Mouse (Mus musculus): ENCODE measurements around the gene Krt33b.

Krt33b gene

DNA sequence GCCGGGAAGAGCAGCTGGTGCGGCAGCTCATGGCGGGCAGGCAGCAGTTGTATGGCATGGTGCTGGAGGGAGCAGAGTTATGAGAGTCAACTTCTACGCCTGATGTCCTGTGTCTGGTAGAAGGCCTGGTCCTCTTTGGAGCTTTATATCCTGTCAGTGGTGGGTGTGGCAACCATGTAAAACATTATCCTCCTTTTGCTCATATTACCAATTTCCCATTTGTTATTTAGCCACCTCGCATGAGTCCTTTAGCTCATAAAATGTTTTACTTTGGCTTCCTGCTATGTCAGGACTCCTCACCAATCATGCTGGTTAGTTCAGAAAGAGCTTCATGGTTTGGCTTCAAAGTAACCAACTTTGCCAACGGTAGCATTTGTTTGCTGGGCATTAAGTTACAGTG is at the start of gene Krt33b:
Gene Krt33b, minus strand, starts transcription at position 101 of the 400 bp plus-strand sequence.
- no peak for DNase-seq (ENCODE audit: low spot score)

DNA sequence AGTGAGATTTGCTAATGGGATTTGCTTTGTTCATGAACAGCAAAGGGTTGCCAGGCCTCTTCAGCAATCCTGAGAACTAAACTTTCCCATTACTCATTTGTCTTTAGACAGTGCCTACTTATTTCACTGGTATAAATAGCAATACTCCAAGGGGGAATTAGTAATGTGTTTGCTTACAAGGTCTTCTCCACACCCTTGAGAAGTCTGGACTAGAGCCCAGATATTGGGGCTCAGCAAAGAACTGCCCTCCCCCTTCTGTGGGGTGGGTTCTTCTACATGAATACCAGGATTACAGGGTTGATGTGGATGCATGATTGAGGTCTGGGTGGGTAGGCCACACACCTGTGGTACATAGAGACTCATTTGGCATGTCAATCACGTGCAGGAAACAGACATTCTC is 44.2 kb upstream of the Krt33b start:
- no peak for DNase-seq (ENCODE audit: low spot score)

DNA sequence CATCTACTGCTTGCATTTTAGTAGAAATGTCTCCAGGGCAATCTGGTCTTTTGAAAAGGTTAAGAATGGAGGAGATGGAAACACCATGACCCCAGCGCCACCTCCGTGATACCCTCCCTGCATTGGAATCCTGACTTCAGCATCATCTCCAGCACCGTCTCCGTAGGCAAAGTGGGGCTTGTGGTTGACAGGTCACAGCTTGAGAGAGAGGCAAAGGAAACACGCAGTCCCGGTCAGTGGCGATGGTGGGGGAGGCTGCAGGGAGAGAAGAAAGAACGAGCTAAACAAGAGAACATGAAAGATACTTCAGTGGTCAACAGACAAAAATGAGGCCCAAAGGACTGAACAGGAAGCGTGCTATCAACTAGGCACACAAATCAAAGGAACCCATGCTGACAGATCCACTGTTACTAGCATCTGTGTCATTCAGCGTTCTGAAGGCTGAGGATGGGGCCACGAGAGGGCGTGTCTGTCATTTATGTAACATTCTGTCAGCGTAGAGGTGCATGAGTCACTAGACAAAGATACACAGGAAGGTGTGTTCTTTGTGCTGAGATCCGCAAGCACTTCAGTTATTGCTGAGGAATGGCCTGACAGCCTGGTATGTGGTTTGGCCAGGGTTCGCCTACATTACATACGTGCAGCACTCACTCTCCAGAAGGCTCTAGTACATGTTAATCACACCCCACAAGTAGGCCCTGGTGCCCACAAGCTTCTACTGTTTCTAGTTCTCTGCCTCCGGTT is 37.8 kb upstream of the Krt33b start:
- DNase-seq (ENCODE audit: low spot score) = no peak

- DNase-seq (ENCODE audit: low spot score) = no peak
These were observed 36.8 kb upstream of the Krt33b start for GRCm38 (mm10) chr11:100066236-100067010.

- DNase-seq (ENCODE audit: low spot score) = no peak
These were observed 29.2 kb upstream of the Krt33b start for GRCm38 (mm10) chr11:100058875-100059274.

GRCm38 (mm10) chr11:100055686-100056655 is 26.3 kb upstream of the Krt33b start:
- no peak for DNase-seq (ENCODE audit: low spot score)

DNA sequence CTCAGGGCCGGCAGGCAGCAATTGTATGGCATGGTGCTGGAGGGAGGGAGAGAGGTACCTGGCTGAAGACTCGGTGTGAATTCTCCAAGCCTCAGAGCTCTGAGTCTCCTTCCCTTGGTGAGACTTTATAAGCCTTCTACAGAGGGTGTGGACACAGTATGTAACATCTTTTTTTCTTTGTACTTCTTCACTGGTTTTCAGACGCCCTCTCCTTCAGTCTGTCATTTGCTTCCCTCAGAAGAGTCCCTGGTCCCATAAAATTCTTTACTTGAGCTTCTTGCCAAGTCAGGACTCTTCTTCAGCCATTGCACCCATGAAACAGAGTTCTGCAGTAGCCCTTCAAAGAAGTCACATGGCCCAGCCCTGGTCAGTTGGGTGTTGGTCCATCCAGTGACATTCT is 20.8 kb upstream of the Krt33b start, which contains the start of gene Krt31:
Gene Krt31, minus strand, starts transcription at position 101 of the 400 bp plus-strand sequence.
- no peak for DNase-seq (ENCODE audit: low spot score)

GRCm38 (mm10) chr11:100047193-100047592 is 17.5 kb upstream of the Krt33b start:
- DNase-seq (ENCODE audit: low spot score) = no peak

DNA sequence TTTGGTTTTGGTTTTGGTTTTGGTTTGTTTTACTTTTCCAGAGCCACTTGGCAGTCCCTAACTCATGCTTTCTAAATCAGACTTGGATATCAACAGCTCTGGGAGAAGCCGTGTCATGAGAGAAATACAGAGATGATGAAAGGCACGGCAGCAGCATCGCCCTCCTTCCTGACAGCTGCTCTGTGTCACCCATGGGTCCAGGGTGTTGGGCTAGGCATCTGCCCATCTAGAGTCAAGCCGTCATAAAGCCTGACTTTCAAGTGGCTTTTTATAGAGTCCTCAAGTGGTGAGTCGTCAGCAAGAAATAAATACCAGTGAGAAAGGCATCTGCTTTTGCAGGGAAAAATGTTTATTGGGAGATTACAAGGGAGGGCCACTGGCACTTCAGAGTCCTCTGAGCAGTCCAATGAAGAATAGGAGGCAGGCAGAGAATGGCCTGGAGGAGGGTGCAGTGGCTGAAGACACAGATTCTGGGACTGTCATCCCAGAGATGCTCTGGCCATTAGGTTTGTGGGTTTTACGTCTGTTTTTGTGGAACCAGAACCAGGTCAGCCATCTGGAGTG is 16.7 kb upstream of the Krt33b start:
- DNase-seq (ENCODE audit: low spot score) = no peak

GRCm38 (mm10) chr11:100041454-100041853 is 11.8 kb upstream of the Krt33b start, which contains the start of gene Krt34:
Gene Krt34, minus strand, starts transcription at chr11:100041554.
- DNase-seq (ENCODE audit: low spot score) = no peak

DNA sequence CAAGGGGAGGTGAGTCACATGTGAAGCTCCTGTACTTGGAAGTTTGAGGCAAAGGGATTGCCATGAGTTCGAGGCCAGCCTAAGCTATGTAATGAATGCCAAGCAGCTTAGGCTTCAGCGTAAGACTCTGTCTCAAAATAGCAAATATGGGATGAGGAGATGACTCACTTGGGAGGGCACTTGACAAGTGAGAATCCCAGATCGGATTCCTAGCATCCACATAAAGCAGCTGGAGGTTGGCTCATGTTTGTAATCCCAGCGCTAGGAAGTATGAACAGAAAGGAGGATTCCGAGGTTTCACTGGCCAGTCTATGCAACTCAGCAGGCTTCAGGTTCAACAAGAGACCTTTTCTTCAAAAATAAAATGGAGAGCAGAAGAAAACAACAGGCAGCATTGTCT is 8.2 kb downstream of the Krt33b start:
- no peak for DNase-seq (ENCODE audit: low spot score)

GRCm38 (mm10) chr11:100019466-100019865 is 10.2 kb downstream of the Krt33b start:
- DNase-seq (ENCODE audit: low spot score) = no peak

DNA sequence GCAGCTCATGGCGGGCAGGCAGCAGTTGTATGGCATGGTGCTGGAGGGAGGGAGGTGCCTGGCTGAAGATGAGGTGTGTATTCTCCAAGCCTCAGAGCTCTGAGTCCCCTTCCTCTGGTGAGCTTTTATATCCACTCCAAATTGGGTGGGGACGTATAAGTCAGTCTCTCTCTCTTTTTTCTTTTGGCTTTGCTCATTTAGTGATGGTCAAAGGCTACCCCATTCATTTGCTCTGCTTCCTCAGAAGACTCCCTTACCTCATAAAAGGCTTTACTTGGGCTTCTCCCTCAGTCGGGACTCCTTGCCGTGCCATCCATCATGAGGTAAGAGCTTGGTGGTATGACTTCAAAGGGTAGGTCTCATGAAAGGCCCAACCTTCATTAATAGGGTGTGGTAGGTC is 13.6 kb downstream of the Krt33b start, which contains the start of gene Krt33a:
Gene Krt33a, minus strand, starts transcription at position 101 of the 400 bp plus-strand sequence.
- DNase-seq (ENCODE audit: low spot score) = no peak

- no peak for DNase-seq (ENCODE audit: low spot score)
These were observed 15.9 kb downstream of the Krt33b start for GRCm38 (mm10) chr11:100013691-100014171.

DNA sequence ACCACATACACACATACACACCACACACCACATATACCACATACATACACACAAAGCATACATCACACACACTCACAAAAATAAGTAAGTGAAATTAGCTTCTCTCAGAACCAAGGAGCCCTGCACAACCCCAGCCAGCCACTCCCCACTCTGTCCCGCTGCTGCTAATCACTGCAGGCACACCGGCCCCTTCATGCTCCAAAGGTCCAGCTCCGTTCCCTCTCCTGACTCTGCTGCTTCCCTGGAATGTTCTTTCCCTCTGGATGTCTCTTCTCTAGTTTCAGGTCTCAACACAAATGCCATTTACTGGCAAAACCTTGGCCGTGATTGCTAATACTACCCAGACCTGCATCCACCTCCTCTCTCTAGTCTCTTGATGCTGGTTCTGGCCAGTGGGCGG is 19.0 kb downstream of the Krt33b start:
- no peak for DNase-seq (ENCODE audit: low spot score)

GRCm38 (mm10) chr11:100008336-100008735 is 21.3 kb downstream of the Krt33b start:
- no peak for DNase-seq (ENCODE audit: low spot score)

GRCm38 (mm10) chr11:100006624-100007023 is 23.0 kb downstream of the Krt33b start:
- DNase-seq (ENCODE audit: low spot score) = no peak

DNA sequence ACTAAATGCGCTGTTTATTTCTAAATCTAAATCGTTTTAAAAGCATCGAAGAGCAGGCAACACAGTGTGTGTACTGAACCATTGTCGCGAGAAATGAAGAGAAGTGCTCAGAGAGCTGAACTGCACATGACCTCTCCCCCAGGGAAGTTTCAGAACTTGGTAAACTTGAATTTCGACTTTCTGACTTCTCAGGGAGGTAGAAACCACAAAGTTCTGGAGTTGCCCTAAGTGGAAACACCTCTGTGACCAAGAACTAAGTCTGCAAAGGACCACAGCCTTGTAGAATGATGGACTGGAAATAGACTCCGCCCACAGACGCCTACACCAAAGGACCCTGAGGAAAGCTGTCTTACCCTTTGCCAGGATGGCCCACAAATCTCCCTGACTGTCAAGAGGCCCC is 23.8 kb downstream of the Krt33b start:
- no peak for DNase-seq (ENCODE audit: low spot score)

DNA sequence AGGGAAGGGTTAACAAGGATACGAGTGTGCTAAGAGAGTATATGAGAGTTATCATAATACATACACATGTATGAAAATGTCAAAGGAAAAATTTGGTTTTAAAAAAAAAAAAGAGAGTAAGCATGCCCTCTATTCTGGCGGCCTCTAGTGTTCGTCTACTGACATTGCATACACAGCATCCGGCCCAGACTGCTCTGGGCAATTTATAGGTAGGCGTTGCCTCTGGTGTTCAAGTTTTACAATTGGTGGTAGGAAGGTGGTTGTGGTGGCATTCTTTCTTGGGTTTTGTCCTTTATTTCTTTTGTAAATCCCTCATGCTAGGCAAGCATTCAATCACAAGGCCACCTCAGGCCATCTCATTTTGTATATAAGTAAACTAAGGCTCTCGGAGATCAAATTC is 24.8 kb downstream of the Krt33b start:
- DNase-seq (ENCODE audit: low spot score) = no peak

- DNase-seq (ENCODE audit: low spot score) = no peak
These were observed 30.6 kb downstream of the Krt33b start for GRCm38 (mm10) chr11:99999091-99999490.

GRCm38 (mm10) chr11:99994384-99994661 is 35.3 kb downstream of the Krt33b start:
- DNase-seq (ENCODE audit: low spot score) = no peak
